Mouse (Mus musculus): ENCODE measurements around the gene Lipc.

Gene Lipc

DNA sequence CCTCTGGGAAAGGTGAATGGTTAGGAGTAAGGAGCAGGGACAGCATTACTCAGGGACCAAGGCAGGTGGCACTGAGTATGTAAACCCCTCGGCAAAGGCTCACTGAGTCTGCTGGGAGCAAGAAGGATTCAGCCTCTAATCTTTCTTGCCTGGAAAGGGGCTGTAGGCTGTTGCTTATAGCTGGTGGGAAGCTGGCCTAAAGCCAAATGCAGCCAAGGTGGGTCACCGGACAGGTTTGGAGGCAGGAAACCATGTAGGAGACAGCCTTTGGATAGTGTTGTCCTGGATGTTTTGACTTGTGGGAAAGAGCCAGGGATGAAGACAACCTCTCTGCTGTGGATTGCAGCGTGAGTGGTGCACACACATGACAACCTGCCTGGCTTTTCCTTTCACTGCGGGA is 40.9 kb downstream of the Lipc start:
- no peak for DNase-seq

DNA sequence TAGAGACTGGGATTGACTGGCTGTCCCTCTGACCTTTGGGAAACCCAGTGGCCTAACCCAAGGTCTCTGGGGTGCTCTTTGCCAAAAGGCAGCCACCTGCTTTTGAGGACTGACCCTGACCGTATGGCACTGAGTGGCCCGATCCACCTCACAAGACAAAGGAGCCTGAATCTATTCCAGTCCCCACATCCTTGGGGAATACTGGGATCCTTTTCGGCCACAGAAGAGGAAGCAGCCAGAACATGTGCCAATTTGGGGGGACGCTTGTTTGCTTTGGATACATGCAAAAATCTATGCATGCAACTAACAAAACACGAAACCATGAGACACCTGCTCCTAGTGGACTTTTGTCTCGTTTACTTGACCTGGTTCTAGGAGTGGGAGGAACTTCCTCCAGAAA is 41.7 kb downstream of the Lipc start:
- no peak for DNase-seq

GRCm38 (mm10) chr9:70902821-70903730 is 49.0 kb downstream of the Lipc start:
- peak; percentile 37 for DNase-seq

GRCm38 (mm10) chr9:70894201-70894600 is 57.8 kb downstream of the Lipc start:
- DNase-seq = no peak

- DNase-seq = no peak
These were observed 58.5 kb downstream of the Lipc start for GRCm38 (mm10) chr9:70893526-70893925.

DNA sequence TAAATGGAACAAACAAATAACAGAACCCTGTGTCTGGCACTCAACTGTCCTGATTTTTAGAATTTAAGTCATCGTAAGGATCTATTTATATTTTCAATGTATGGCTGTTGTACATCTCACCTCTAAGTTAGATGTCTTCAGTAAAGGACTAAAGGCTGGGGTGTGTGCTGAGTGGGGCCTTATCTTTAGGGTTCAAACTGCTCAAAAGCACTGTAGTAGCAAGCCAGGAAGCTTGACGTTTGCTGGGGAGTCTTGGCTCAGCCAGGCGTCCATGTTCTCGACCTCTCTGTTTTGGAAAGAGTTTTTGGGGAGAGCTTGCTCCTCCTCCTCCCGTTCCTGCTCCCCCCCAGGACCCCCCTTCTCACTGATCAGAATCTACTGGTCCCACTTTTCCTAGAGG is 59.4 kb downstream of the Lipc start:
- no peak for DNase-seq

GRCm38 (mm10) chr9:70891431-70892133 is 60.4 kb downstream of the Lipc start:
- no peak for DNase-seq

GRCm38 (mm10) chr9:70890736-70891135 is 61.3 kb downstream of the Lipc start:
- no peak for DNase-seq

DNA sequence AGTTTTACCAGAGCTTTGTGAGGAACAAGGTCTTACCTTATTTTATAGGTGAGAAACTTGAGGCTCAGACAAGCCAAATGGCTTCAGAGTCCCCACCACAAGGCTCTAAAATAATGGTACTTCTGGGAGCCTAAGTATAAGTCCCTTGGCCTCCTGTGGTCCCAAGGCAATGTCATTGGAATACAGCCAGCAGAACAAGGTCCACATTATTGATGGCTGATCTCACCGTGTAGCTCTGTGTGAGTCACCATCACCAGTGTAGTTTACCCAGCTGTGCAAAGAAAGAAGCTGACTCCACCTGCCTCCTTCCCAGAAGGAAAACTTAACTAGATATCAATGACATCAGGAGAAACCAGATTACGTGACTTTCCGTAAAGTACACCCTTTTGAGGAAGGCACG is 63.1 kb downstream of the Lipc start:
- no peak for DNase-seq

DNA sequence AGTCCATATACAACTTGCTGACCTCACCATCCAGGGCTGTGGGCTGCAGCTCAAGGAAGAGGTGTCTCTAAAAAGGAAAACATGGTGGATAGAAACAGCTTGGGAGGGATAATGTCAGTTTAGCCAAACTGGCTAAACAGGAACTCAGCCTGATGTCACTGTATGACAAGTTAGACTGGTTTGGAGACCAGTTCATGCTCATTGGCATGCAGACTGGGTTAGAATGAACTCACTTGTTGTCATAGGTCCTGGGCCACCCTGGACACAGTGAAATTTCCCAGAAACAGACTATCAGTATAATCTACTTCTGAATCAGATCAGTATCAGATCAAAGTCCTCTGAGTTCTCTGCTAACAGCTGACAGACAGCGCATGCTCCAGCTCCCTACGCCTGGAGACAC is 63.5 kb downstream of the Lipc start:
- no peak for DNase-seq

GRCm38 (mm10) chr9:70881982-70882381 is 70.0 kb downstream of the Lipc start:
- DNase-seq = no peak

- peak; percentile 23 for DNase-seq
These were observed 73.2 kb downstream of the Lipc start for GRCm38 (mm10) chr9:70878823-70879222.

DNA sequence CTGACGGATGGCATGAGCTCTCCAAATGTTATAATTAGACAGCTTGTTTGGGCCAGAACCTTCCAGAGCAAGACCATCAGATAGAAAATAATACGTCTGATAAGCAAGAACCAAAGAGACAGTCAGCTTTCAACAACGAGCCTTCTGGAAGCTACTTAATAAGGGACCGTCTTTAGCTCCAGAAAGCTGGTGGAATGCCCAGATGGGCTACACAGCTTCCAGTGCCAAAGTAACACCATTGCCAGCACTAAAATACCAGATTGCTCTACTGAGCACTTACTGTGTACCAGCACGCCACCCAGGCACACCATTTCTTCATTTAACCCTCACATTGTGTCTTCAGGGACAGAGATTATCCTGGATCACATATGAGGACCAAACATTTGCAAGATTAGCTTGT is 73.9 kb downstream of the Lipc start:
- DNase-seq = peak; percentile 74

DNA sequence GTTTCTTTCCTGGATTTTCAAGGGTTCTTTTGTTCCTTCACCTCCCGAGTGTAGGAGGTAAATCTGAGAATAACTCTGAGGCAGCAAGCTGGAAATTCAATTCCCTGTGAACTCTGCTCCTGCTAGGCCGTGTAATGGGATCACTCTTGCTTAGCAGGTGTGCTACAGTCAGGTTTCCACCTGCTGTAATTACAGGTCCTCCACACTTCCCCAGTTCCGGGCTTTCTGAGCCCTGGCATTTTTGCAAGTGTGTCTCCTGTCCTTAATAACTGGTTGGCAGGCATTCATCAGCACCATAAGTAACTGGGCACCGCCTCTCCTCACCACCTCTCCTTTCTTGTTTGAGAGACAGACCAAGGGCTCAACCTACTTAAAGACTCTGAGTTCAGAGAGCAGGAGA is 76.5 kb downstream of the Lipc start:
- peak; percentile 73 for DNase-seq

GRCm38 (mm10) chr9:70875059-70875458 is 77.0 kb downstream of the Lipc start:
- peak; percentile 11 for DNase-seq

DNA sequence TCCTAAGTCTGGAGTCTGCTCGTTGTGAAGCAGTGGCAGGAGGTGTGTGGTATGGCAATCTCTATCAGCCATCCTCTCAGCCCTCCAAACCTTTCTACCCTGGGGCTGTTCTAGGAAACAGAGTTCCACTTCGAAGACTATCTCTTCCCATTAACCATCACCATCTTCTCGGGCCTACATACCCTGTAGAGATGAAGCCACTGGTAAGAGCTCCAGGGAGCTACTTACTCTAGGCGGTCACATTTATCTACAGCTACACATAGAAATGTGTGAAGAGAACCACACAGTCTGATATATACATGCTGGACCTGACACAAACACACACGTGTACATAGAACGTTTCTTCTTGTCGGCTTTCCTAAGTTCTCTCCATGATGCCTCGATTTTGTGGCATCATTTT is 79.4 kb downstream of the Lipc start:
- no peak for DNase-seq

DNA sequence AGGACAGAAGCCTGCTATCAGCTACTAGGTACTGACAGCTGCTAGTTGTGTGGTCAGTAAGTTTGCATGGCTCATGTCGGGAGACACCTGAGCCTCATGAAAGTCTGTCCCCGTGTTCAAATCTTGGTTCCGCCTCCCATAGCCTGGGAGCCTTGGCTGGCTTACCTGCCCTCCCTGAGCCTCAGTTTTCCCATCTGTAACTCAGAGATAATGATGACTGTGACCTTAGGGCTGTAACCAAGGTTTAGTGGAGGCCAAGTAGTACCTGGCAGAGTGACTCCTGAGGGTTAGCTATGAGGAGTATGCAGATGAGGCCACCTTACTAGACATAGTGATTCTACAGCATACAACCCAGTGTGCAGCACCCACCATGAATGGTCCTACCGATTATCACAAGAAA is 81.7 kb downstream of the Lipc start:
- no peak for DNase-seq

DNA sequence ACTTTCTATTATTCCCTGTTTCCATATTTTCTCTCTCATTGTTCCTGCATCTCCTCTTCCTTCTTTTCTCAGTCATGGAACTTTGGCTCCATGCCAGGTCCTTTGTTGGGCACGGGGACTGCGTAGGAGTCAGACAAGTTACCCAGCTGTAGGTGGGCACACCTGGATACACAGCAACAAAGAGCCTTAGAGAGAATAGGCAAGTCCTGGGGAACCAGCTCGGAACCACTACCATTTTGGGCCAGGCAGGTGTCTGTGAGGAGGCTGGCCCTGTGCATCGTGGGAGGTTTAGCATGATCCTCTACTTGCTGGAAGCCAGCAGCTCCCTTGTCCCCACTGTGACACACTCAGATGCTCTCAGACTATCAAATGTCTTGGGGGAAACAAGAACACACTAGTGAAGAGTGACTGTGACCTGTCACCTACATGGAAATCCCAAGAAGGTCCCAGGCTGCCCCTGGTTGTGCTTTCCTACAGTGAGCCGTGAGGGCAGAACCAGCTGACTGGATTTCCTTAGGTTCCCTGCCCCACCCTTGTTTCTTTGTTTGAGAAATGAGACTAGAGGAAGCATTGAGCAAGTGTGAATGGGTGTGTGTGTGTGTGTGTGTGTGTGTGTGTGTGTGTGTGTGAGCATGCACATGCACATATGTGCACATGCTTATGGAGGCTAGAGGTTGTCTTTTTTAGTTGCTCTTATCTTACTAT is 82.7 kb downstream of the Lipc start:
- DNase-seq = no peak

DNA sequence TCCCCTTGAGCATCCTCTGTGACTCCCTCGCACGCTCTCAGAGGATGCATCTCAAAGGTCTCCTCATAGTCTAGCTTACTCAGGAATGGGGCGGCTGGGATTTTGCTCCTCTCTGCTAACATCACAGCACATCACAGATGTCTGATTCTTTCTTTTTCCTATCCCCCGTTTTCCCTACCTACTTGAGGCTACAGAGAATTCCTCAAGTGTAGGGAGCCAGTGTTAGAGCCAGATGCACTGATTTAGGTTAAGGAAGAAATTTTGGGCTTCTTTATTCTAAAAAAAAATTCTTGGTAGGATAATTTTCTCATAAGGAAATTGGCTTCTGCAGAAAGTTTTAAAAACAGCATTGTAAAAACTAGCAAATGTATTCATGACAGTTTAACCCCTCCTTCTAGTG is 84.6 kb downstream of the Lipc start:
- no peak for DNase-seq

GRCm38 (mm10) chr9:70864039-70864438 is 88.0 kb downstream of the Lipc start:
- no peak for DNase-seq

GRCm38 (mm10) chr9:70863299-70863698 is 88.7 kb downstream of the Lipc start:
- no peak for DNase-seq

DNA sequence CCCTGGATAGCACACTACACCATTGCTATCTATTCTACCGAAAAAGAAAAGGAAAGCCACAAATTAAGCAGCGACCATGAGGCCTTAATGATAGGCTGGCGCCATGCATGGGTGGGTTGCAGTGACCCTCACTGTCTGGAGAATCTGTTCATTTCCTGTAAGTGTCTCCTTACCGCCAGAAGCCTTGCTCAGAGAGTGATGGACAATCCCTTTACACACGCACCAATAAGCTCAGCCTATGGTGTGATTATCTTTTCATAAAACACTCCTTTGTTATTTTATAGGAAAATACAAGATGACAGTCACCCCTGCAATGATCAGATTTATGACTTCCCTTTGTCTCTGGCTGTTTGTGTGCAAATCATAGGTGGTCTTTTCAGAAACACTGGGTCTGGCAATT is 92.8 kb downstream of the Lipc start:
- no peak for DNase-seq

DNA sequence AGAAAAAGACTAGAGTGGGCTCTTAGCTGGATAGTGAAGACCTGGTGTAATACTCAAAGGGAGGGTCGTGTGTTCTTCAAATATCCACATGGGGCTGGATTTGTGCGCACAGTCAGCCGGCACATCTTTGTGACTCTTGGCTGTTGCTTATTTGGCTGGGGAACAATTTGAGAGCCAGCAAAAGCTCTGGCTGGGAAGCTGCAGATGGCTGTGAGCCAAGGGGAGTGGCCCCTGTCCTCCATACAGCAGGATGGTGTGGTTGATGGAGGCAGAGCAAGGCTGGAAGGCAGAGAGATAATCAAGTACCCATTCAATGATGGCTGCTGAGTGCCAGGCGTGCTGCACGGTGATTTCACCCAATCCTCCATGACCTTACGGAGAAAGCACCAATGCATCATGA is 96.2 kb downstream of the Lipc start:
- no peak for DNase-seq

DNA sequence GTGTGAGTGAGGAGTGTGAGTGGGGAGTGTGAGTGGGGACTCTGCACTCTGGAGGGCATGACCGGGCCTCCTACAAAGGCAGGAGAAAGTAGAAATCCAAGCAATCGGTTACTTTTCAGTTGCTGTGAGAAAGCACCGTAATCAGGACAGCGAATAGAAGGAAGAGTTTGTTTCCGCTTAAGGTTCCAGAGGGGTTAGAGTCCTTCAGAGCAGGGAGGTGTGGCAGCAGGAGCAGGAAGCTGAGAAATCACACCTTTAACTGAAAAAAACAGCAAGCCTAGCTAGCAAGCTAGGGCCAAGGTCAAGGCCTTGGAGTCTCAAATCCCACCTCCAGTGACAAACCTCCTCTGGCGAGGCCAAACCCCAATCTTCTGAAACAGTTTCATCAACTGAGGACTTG is 97.1 kb downstream of the Lipc start:
- no peak for DNase-seq

Measured in cerebellum, adult 11-12 months (tissue).